Mouse (Mus musculus): Measurements from ENCODE around the gene Cobll1.

- TF ChIP-seq MAFK (IDR thresholded peaks at IDR 0.05; ENCODE audit: insufficient read depth, low read depth, low read length) (no peak), CHD2 (IDR thresholded peaks at IDR 0.05; ENCODE audit: low read depth, low read length) (no peak), ZC3H11A (IDR thresholded peaks at IDR 0.05; ENCODE audit: borderline replicate concordance, low read depth, low read length) (no peak)
These were observed 1.5 kb downstream of the Cobll1 start for GRCm38 (mm10) chr2:65237610-65238170.

All from ES-E14 (cell line).